Mouse (Mus musculus): ENCODE results near the gene Ucp3. TPM values are rescaled to one million over a fixed set of nuclear protein-coding genes. Genes with fewer than 3 reads are reported as not detected.

Gene Ucp3
- polyA plus RNA-seq, 1 experiment from 2014 or later: not detected

- Histone ChIP-seq H3K4me3 (replicated peaks; ENCODE audit: low read length) (no peak overlapping the region), H3K27me3 (replicated peaks; ENCODE audit: control insufficient read depth, insufficient read depth, low read length) (no peaks in the 10 kb centered on the region), H3K4me1 (replicated peaks; ENCODE audit: control insufficient read depth, insufficient read depth, low read length) (no peaks in the 10 kb centered on the region), H3K9me3 (ENCODE audit: control insufficient read depth, low read length) (no peaks in the 10 kb centered on the region), H3K27ac (ENCODE audit: low read length) (no peak overlapping the region), H3K36me3 (ENCODE audit: control insufficient read depth, insufficient read depth) (no peaks in the 10 kb centered on the region), H3K4me2 (ENCODE audit: low read length) (no peak overlapping the region), H3K9ac (replicated peaks; ENCODE audit: low read depth, low read length) (no peak overlapping the region)
- WGBS: 79% methylated on average over 7 of the region's 7 CpGs
- ATAC-seq: no peak
Observed at GRCm38 (mm10) chr7:100502374-100502922, 29.7 kb downstream of the Ucp3 start.

- no peaks in the 10 kb centered on the region for H3K4me1 ChIP-seq (replicated peaks; ENCODE audit: control insufficient read depth, insufficient read depth, low read length)
- H3K27me3 ChIP-seq (replicated peaks; ENCODE audit: control insufficient read depth, insufficient read depth, low read length): no peaks in the 10 kb centered on the region
- H3K4me3 ChIP-seq (replicated peaks; ENCODE audit: low read length): no peak overlapping the region
- H3K36me3 ChIP-seq (ENCODE audit: control insufficient read depth, insufficient read depth): no peaks in the 10 kb centered on the region
- H3K4me2 ChIP-seq (ENCODE audit: low read length): no peak overlapping the region
- no peak overlapping the region for H3K27ac ChIP-seq (ENCODE audit: low read length)
- H3K9me3 ChIP-seq (ENCODE audit: control insufficient read depth, low read length): no peaks in the 10 kb centered on the region
- H3K9ac ChIP-seq (replicated peaks; ENCODE audit: low read depth, low read length): no peak overlapping the region
- no peak for ATAC-seq
- WGBS: 98% methylated on average over 5 of the region's 5 CpGs
Observed at GRCm38 (mm10) chr7:100503076-100503475, 30.3 kb downstream of the Ucp3 start.

GRCm38 (mm10) chr7:100504740-100505487 lies 32.1 kb downstream of the Ucp3 start:
- Histone ChIP-seq H3K9ac (replicated peaks; ENCODE audit: low read depth, low read length) (no peak overlapping the region), H3K9me3 (ENCODE audit: control insufficient read depth, low read length) (no peaks in the 10 kb centered on the region), H3K36me3 (ENCODE audit: control insufficient read depth, insufficient read depth) (no peaks in the 10 kb centered on the region), H3K4me2 (ENCODE audit: low read length) (no peak overlapping the region), H3K4me1 (replicated peaks; ENCODE audit: control insufficient read depth, insufficient read depth, low read length) (no peaks in the 10 kb centered on the region), H3K4me3 (replicated peaks; ENCODE audit: low read length) (no peak overlapping the region), H3K27me3 (replicated peaks; ENCODE audit: control insufficient read depth, insufficient read depth, low read length) (no peaks in the 10 kb centered on the region), H3K27ac (ENCODE audit: low read length) (no peak overlapping the region)
- WGBS: 84% methylated on average over 13 of the region's 13 CpGs
- no peak for ATAC-seq

DNA sequence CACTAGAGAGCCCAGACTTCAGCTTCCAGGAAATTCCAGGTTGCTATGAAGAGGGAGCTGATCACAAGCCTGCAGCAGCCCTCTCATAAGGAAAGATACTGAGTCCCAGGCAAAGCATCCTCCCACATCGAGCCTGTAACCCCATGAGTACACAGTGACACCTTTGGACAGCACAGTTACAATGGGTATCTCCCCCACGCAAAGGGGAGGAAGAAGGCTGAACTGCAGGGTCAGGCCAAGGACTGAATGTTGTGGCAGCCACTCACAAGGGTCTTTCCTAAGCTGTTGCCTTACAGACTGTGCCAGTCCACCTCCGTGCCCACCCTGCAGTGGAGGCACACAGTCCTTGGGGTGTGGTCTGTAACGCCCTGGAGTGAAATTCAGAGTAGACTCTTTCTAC lies 33.7 kb downstream of the Ucp3 start:
- H3K9me3 ChIP-seq (ENCODE audit: control insufficient read depth, low read length): no peaks in the 10 kb centered on the region
- no peak for ATAC-seq
- no peak overlapping the region for H3K4me3 ChIP-seq (replicated peaks; ENCODE audit: low read length)
- H3K36me3 ChIP-seq (ENCODE audit: control insufficient read depth, insufficient read depth): no peaks in the 10 kb centered on the region
- H3K4me1 ChIP-seq (replicated peaks; ENCODE audit: control insufficient read depth, insufficient read depth, low read length): no peaks in the 10 kb centered on the region
- 75% methylated on average over 4 of the region's 4 CpGs for WGBS
- no peaks in the 10 kb centered on the region for H3K27me3 ChIP-seq (replicated peaks; ENCODE audit: control insufficient read depth, insufficient read depth, low read length)
- no peak overlapping the region for H3K4me2 ChIP-seq (ENCODE audit: low read length)
- H3K27ac ChIP-seq (ENCODE audit: low read length): no peak overlapping the region
- no peak overlapping the region for H3K9ac ChIP-seq (replicated peaks; ENCODE audit: low read depth, low read length)

DNA sequence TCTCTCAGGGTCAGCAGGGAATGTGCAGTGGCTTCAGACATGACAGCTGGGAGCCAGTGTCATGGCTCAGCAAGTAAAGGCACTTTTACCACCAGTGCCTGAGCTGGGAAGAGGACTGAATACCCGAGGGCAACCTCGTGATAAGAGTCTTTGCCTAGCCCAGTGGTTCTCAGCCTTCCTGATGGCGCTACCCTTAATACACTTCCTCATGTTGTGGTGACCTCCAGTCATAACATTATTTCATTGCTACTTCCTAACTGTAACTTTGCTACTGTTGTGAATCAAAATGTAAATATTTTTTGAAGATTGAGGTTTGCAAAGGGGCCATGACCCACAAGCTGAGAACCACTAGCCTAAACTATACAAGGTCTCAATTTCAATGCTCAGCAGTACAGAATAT lies 35.9 kb downstream of the Ucp3 start:
- H3K4me2 ChIP-seq (ENCODE audit: low read length): no peak overlapping the region
- no peak overlapping the region for H3K4me3 ChIP-seq (replicated peaks; ENCODE audit: low read length)
- no peak overlapping the region for H3K27ac ChIP-seq (ENCODE audit: low read length)
- no peaks in the 10 kb centered on the region for H3K27me3 ChIP-seq (replicated peaks; ENCODE audit: control insufficient read depth, insufficient read depth, low read length)
- ATAC-seq: no peak
- H3K9ac ChIP-seq (replicated peaks; ENCODE audit: low read depth, low read length): no peak overlapping the region
- H3K36me3 ChIP-seq (ENCODE audit: control insufficient read depth, insufficient read depth): no peaks in the 10 kb centered on the region
- no peaks in the 10 kb centered on the region for H3K4me1 ChIP-seq (replicated peaks; ENCODE audit: control insufficient read depth, insufficient read depth, low read length)
- H3K9me3 ChIP-seq (ENCODE audit: control insufficient read depth, low read length): no peaks in the 10 kb centered on the region
- WGBS: 75% methylated on average over 3 of the region's 3 CpGs

GRCm38 (mm10) chr7:100511602-100512001 lies 38.8 kb downstream of the Ucp3 start:
- 91% methylated on average over 8 of the region's 8 CpGs for WGBS
- Histone ChIP-seq H3K27me3 (replicated peaks; ENCODE audit: control insufficient read depth, insufficient read depth, low read length) (no peaks in the 10 kb centered on the region), H3K4me3 (replicated peaks; ENCODE audit: low read length) (no peak overlapping the region), H3K27ac (ENCODE audit: low read length) (no peak overlapping the region), H3K36me3 (ENCODE audit: control insufficient read depth, insufficient read depth) (no peaks in the 10 kb centered on the region), H3K4me2 (ENCODE audit: low read length) (no peak overlapping the region), H3K9ac (replicated peaks; ENCODE audit: low read depth, low read length) (no peak overlapping the region), H3K9me3 (ENCODE audit: control insufficient read depth, low read length) (no peaks in the 10 kb centered on the region), H3K4me1 (replicated peaks; ENCODE audit: control insufficient read depth, insufficient read depth, low read length) (no peaks in the 10 kb centered on the region)
- ATAC-seq: no peak

DNA sequence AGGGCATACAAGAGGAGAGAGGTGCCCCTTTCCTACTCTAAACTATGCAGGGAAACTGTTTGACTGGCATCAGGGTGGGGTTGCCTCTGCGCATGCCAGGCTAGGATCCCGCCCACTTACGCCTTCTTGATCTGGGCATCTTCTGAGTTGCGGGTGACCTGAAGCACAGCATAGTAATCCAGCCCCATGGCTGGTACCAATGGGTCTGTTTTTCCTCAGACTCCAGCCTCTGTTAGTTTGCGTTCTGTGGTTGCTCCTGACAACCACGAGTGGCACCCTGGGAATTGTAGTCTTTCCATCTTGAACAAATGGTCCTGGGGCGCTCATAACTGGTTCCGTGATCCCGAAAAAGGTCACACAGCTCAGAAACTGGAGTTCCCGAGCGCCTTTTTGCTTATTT lies 41.8 kb downstream of the Ucp3 start, which contains the start of gene Dnajb13:
Gene Dnajb13 (minus strand): TSS at position 388 of the 400 bp plus-strand sequence.
- 51% methylated on average over 11 of the region's 11 CpGs for WGBS
- Histone ChIP-seq H3K4me3 (replicated peaks; ENCODE audit: low read length) (no peak within 1 kb of the TSS), H3K4me1 (replicated peaks; ENCODE audit: control insufficient read depth, insufficient read depth, low read length) (no peaks in the 10 kb centered on the region), H3K9ac (replicated peaks; ENCODE audit: low read depth, low read length) (no peak within 1 kb of the TSS), H3K36me3 (ENCODE audit: control insufficient read depth, insufficient read depth) (no peaks in the 10 kb centered on the region), H3K4me2 (ENCODE audit: low read length) (peak within 1 kb of the TSS; percentile 5), H3K9me3 (ENCODE audit: control insufficient read depth, low read length) (no peaks in the 10 kb centered on the region), H3K27ac (ENCODE audit: low read length) (no peak within 1 kb of the TSS), H3K27me3 (replicated peaks; ENCODE audit: control insufficient read depth, insufficient read depth, low read length) (no peaks in the 10 kb centered on the region)
- peak; percentile 38; the same call in 1 of the 2 replicates for ATAC-seq

- H3K9ac ChIP-seq (replicated peaks; ENCODE audit: low read depth, low read length): no peak overlapping the region
- no peaks in the 10 kb centered on the region for H3K36me3 ChIP-seq (ENCODE audit: control insufficient read depth, insufficient read depth)
- WGBS: 69% methylated on average over 7 of the region's 7 CpGs
- no peak overlapping the region for H3K4me2 ChIP-seq (ENCODE audit: low read length)
- no peak overlapping the region for H3K27ac ChIP-seq (ENCODE audit: low read length)
- H3K27me3 ChIP-seq (replicated peaks; ENCODE audit: control insufficient read depth, insufficient read depth, low read length): no peaks in the 10 kb centered on the region
- peak; percentile 23; the same call in 1 of the 2 replicates for ATAC-seq
- H3K9me3 ChIP-seq (ENCODE audit: control insufficient read depth, low read length): no peaks in the 10 kb centered on the region
- H3K4me1 ChIP-seq (replicated peaks; ENCODE audit: control insufficient read depth, insufficient read depth, low read length): no peaks in the 10 kb centered on the region
- H3K4me3 ChIP-seq (replicated peaks; ENCODE audit: low read length): no peak overlapping the region
Observed at GRCm38 (mm10) chr7:100520204-100520603, 47.4 kb downstream of the Ucp3 start.

GRCm38 (mm10) chr7:100520663-100521285 lies 48.0 kb downstream of the Ucp3 start:
- WGBS: 20% methylated on average over 10 of the region's 10 CpGs
- no peak overlapping the region for H3K4me2 ChIP-seq (ENCODE audit: low read length)
- H3K9ac ChIP-seq (replicated peaks; ENCODE audit: low read depth, low read length): no peak overlapping the region
- ATAC-seq: peak; percentile 69
- H3K4me1 ChIP-seq (replicated peaks; ENCODE audit: control insufficient read depth, insufficient read depth, low read length): no peaks in the 10 kb centered on the region
- H3K27ac ChIP-seq (ENCODE audit: low read length): no peak overlapping the region
- H3K27me3 ChIP-seq (replicated peaks; ENCODE audit: control insufficient read depth, insufficient read depth, low read length): no peaks in the 10 kb centered on the region
- no peak overlapping the region for H3K4me3 ChIP-seq (replicated peaks; ENCODE audit: low read length)
- no peaks in the 10 kb centered on the region for H3K9me3 ChIP-seq (ENCODE audit: control insufficient read depth, low read length)
- no peaks in the 10 kb centered on the region for H3K36me3 ChIP-seq (ENCODE audit: control insufficient read depth, insufficient read depth)
